Mouse (Mus musculus) T-cell, adult 66 days (primary cell): ENCODE results near the gene Large1. TPM values are rescaled to one million over a fixed set of nuclear protein-coding genes. Genes with fewer than 3 reads are reported as not detected.

Experiments
- total RNA-seq, 2 experiments: library from RNA; stranded (reverse); gene quantifications; 3 replicates in 1 of 2; 4 replicates in 1 of 2; pipeline ENCODE4 v1.2.4; 2023

The Large1 gene
- total RNA-seq, result 1 to 10 TPM; 1.5 to 2.1 TPM

DNA sequence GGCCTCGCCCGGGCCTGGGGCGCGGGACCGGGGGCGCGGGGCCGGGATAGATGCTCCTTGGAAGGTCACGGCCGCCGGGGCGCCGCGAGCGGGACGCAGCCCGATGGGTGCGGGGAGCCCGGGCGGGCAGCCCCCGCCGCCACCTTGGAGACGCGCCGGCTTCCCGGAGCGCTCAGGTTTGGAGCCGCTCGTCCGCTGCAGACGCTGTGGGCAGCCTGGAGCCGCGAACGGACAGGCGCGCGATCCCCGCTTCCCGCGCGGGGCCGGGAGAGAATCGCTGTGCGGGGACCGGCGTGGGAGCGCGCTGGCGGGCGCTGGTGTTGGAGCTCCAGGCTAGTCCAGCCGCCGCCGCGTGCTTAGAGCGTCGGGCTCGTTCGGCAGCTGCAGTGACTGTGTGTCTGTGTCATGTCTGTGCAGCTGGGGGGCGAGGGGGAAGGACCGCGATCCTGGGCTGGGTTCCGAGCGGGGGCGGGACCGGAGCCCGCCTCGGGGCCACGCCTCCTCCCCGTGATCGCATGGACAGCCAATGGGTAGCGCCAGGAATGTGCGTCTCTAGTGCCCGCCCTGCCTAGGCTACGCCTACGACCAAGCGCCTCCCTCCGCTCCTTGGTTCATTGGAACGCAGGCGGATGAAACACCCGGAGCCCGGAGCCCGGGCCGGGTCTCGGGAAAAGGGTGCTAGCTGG is at the start of gene Large1:
Gene Large1, minus strand, starts transcription at position 433 of the 686 bp plus-strand sequence.

